Mouse (Mus musculus) C2C12 (cell line): ENCODE measurements around the gene Ubtf.

Experiments
- CEBPB ChIP-seq: IDR thresholded peaks from one replicate; pipeline ENCODE4 v1.6.1; 2011; ENCODE audit warnings: low read depth, mild to moderate bottlenecking, control low read depth, moderate library complexity
- CTCF ChIP-seq: IDR thresholded peaks from one replicate; pipeline ENCODE4 v1.5.1; 2011; ENCODE audit not compliant: control insufficient read depth, insufficient read depth, insufficient read length
- FOSL1 ChIP-seq: IDR thresholded peaks from one replicate; pipeline ENCODE4 v1.8.0; 2011; ENCODE audit warnings: mild to moderate bottlenecking, low read length; ENCODE audit not compliant: poor library complexity, insufficient read depth, severe bottlenecking
- MAX ChIP-seq: IDR thresholded peaks from one replicate; pipeline ENCODE4 v1.6.1; 2011; ENCODE audit warnings: mild to moderate bottlenecking, control low read depth
- MYOD1 ChIP-seq: IDR thresholded peaks from one replicate; pipeline ENCODE4 v1.6.1; 2011; ENCODE audit warnings: low read depth; ENCODE audit not compliant: control insufficient read depth, insufficient read length
- MYOG ChIP-seq: IDR thresholded peaks from one replicate; pipeline ENCODE4 v1.6.1; 2011; ENCODE audit not compliant: control insufficient read depth, insufficient read length; ENCODE audit errors: extremely low read depth
- USF1 ChIP-seq: IDR thresholded peaks from one replicate; pipeline ENCODE4 v1.6.1; 2011; ENCODE audit warnings: low read depth, mild to moderate bottlenecking, control low read depth, moderate library complexity

GRCm38 (mm10) chr11:102367504-102368280 is 48.1 kb upstream of the Ubtf start:
- TF ChIP-seq CTCF (no peak), MAX (no peak), MYOG (no peak), CEBPB (no peak), USF1 (no peak), MYOD1 (no peak), FOSL1 (no peak)
